Mouse (Mus musculus) embryonic fibroblast, embryonic 13.5 days (primary cell): ENCODE measurements at regions not wholly inside any gene's neighbourhood (a gene's known extent, or its start where the extent isn't known, plus 50 kb on each side); places are given as distances from the start of the nearest gene placed in this dataset.

ENCODE experiments used
- CTCF ChIP-seq: IDR thresholded peaks from 2 replicates; pipeline ENCODE4 v1.5.1; 2011; ENCODE audit warnings: mild to moderate bottlenecking, control low read depth, low read length, moderate library complexity, borderline replicate concordance; ENCODE audit not compliant: insufficient read depth
- POLR2A ChIP-seq: IDR thresholded peaks from 2 replicates; pipeline ENCODE4 v1.6.1; 2011; ENCODE audit warnings: low read depth, mild to moderate bottlenecking, control low read depth, low read length, moderate library complexity

- no peak for TF ChIP-seq POLR2A
- TF ChIP-seq CTCF: no peak
Measured at GRCm38 (mm10) chr15:62223156-62223840, 1300.5 kb upstream of the A1bg start.
